Mouse (Mus musculus): ENCODE results near the gene Gm3893. TPM values are rescaled to one million over a fixed set of nuclear protein-coding genes. Genes with fewer than 3 reads are reported as not detected.
"Not testable (repeated sequence)": the region's sequence is repeated elsewhere in the genome, so short reads cannot be mapped to it uniquely, and the experiment has no call there.

Gene Gm3893
- not detected for total RNA-seq (2021)
- long read RNA-seq = 0 reads

- DNase-seq (ENCODE audit: low spot score in 2 of 2) = not testable (repeated sequence)
Measured at GRCm38 (mm10) chr4:42090907-42091306, at the start of gene Gm3893. Gene Gm3893, plus strand, starts transcription at chr4:42091207.

- not testable (repeated sequence) for DNase-seq (ENCODE audit: low spot score in 2 of 2)
Measured at GRCm38 (mm10) chr4:42114517-42114916, 23.5 kb downstream of the Gm3893 start, which contains the start of gene Gm13304. Gene Gm13304, plus strand, starts transcription at chr4:42114817.

Other genes starting within 250 kb of the Gm3893 start
- not detected for gene Gm21541, start 187.6 kb upstream of the Gm3893 start, total RNA-seq (2021)
- 10 to 100 TPM; 22.5 to 24.9 TPM for gene Gm20878, start 149.6 kb upstream of the Gm3893 start, total RNA-seq (2021)
- gene Fam205a4, start 125.1 kb upstream of the Gm3893 start, total RNA-seq (2021) = 1 to 10 TPM; 1.9 to 2.3 TPM
- gene Gm21093, start 56.5 kb upstream of the Gm3893 start, total RNA-seq (2021) = 1 to 10 TPM; 2.6 to 7.1 TPM
- gene Gm13304, start 23.6 kb downstream of the Gm3893 start, total RNA-seq (2021) = 10 to 100 TPM; 13.7 to 13.9 TPM
- 10 to 100 TPM in 1 of 2 experiments, 1 to 10 TPM in 1; 8.8 to 16.0 TPM for gene Gm13306, start 62.2 kb downstream of the Gm3893 start, total RNA-seq (2021)
- gene Gm13305, start 77.4 kb downstream of the Gm3893 start, total RNA-seq (2021) = 1 to 10 TPM; 1.1 to 2.9 TPM
- 1 to 10 TPM; 4.5 to 5.3 TPM for gene Gm10600, start 149.4 kb downstream of the Gm3893 start, total RNA-seq (2021)
- not detected for gene Ccl21b, start 164.6 kb downstream of the Gm3893 start, total RNA-seq (2021)
- not detected for gene Gm21953, start 203.1 kb downstream of the Gm3893 start, total RNA-seq (2021)
- not detected for gene Fam205a3, start 227.1 kb downstream of the Gm3893 start, total RNA-seq (2021)

All from layer of hippocampus, postnatal 10 days (tissue).